Mouse (Mus musculus) E14TG2a.4 (cell line): Measurements from ENCODE around the gene Azi2.
A peak's percentile ranks its signal among the peaks of the same experiment; 100 is the strongest.

Source experiments
- H3K27me3 ChIP-seq: 2 replicates; pipeline ENCODE4 v1.6.1; 2014; ENCODE audit warnings: low read length, control low read depth; ENCODE audit not compliant: insufficient read depth
- H3K36me3 ChIP-seq: 2 replicates; pipeline ENCODE4 v1.6.1; 2014; ENCODE audit warnings: low read length, control low read depth; ENCODE audit not compliant: insufficient read depth
- H3K4me1 ChIP-seq: replicated peaks from 2 replicates; pipeline ENCODE4 v1.6.1; 2014; ENCODE audit warnings: low read depth, low read length, control low read depth
- H3K4me3 ChIP-seq: replicated peaks from 2 replicates; pipeline ENCODE4 v1.5.1; 2014; ENCODE audit warnings: mild to moderate bottlenecking, low read length
- H3K9me3 ChIP-seq: 2 replicates; pipeline ENCODE4 v1.6.1; 2014; ENCODE audit warnings: low read length, control low read depth
- CTCF ChIP-seq: conservative IDR thresholded peaks from 2 replicates; pipeline ENCODE4 v1.5.1; 2014; ENCODE audit warnings: low read length
- NANOG ChIP-seq: IDR thresholded peaks from 2 replicates; pipeline ENCODE4 v1.6.1; 2014; ENCODE audit warnings: borderline replicate concordance, low read length, mixed read lengths
- POU5F1 ChIP-seq: IDR thresholded peaks from 2 replicates; pipeline ENCODE4 v1.6.1; 2014; ENCODE audit warnings: low read length, borderline replicate concordance

The Azi2 gene

DNA sequence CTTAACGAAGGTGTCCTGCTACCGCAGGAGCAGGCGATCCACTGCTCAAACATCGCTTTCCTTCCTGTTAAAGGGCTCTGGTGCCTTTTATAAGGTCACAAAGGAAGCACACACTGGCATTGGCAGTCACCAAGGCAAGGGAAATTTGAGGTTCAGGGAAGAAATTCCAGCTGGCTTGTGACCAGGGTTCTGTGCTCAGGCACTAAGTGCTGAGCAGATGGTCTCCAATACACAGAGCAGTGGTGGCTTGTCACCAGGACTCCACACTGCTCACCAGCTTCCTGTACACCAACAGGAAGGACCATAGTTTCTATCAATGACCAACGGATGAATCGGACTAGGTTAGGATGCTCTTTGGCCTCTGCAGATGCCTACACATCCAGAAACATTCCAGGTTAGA lies 30.1 kb downstream of the Azi2 start:
- H3K36me3 ChIP-seq: peaks cover 14% of the 10 kb centered on the region; the same call in 1 of the 2 replicates
- no peak for TF ChIP-seq CTCF
- TF ChIP-seq NANOG: no peak
- TF ChIP-seq POU5F1: no peak
- no peaks in the 10 kb centered on the region for H3K27me3 ChIP-seq
- no peaks in the 10 kb centered on the region for H3K9me3 ChIP-seq
- H3K4me3 ChIP-seq: no peak overlapping the region
- no peaks in the 10 kb centered on the region for H3K4me1 ChIP-seq

DNA sequence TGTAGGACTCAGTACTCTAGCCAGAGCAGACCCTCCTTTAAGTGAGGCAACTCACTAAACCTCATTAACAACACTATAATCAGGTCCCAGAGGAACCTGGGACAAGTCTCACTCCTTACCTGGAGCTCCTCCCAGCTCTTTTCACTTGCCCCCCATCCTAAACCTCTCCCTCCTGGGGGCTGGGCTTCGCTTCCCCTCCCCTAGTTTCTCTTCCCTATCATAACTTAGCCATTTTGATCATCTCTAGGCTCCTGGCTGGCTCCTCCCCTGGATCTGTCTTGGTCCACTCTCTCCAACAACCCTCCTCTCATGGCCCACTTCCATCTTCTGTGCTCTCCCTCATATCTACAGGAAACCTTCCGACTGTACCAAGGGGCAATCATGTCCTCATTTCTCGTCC lies 31.0 kb downstream of the Azi2 start:
- Histone ChIP-seq H3K9me3 (no peaks in the 10 kb centered on the region), H3K4me1 (no peaks in the 10 kb centered on the region), H3K27me3 (no peaks in the 10 kb centered on the region), H3K4me3 (no peak overlapping the region), H3K36me3 (peaks cover 14% of the 10 kb centered on the region; the same call in 1 of the 2 replicates)
- TF ChIP-seq POU5F1 (no peak), CTCF (no peak), NANOG (no peak)

DNA sequence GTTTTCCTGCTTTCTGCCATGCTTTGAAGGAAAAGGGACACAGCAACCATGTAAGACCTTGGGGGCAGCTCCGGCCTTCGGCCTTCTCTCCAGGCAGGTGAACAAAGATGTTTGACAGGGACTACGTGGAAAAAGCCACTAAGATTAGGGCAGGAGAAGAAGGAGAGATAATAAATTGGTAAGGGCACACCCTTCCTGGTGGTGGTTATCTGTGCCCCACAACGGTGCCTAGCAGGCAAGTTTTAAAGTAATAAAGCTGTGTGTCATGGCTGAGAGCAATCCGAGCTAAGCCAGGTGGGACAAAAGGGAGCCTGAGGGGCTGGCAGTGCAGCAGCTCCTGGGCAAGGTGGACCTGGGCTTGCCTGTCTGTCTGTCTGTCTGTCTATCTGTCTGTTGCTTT lies 31.8 kb downstream of the Azi2 start:
- no peaks in the 10 kb centered on the region for H3K9me3 ChIP-seq
- TF ChIP-seq CTCF: no peak
- no peak for TF ChIP-seq POU5F1
- TF ChIP-seq NANOG: no peak
- no peaks in the 10 kb centered on the region for H3K27me3 ChIP-seq
- peaks cover 9% of the 10 kb centered on the region; the same call in 1 of the 2 replicates for H3K36me3 ChIP-seq
- no peak overlapping the region for H3K4me3 ChIP-seq
- H3K4me1 ChIP-seq: no peaks in the 10 kb centered on the region

DNA sequence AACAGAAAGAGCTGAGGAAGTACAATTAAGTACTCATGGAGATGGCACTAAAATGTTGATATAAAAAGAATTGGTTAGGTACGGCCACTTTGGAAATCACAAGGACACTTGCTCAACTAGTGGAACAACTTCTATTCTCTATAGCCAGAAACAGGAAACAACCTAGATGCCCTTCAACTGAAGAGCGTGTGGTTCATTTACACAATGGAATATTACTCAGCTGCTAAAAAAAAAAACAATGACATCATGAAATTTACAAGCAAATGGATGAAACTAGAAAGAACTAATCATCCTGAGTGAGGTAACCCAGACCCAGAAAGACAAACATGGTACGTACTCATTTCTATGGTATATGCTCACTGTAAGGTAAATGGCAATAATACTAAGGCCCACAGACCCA lies 33.1 kb downstream of the Azi2 start:
- TF ChIP-seq POU5F1 (no peak), CTCF (no peak), NANOG (no peak)

DNA sequence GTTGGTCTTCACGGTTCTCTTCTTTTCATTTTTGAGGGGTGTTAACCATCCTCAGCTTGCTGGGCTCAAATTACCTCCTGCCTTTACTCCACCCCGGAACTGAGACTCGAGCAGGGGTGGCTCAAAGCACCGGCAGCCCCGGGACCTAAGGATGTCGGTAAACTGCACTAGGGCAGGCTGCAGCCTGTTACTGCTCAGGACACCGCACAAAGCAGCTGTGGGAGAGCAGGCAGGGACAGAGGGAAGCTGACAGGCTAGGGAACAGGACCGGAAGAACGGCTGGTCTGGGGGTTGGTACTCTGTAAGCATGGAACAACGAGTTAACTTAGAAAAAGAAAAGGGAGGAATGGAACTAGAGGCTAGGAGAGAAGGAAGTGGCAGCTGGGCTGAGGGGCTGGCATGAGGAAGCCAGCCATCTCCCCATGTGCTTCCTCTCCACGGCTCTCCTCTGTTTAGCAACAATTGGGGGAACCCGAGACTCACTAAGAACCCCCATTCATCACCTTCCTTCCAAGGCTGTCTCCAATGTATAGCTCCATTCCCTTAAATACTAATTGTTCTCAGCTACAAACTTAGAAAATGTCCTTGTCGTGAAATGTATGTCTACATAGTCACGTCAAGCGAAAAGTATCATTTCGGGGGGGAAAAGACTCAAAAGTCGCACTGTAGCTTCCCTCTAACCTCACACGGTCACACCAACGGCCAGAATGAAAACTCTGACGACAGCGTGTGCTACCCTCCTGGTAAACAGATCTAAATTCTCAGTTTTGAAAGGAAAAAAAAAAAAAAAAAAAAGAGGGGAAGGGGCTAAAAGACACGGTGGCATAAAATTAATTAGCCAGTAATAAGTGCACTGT lies 42.5 kb downstream of the Azi2 start:
- peaks cover 6% of the 10 kb centered on the region for H3K4me1 ChIP-seq
- no peak overlapping the region for H3K4me3 ChIP-seq
- no peaks in the 10 kb centered on the region for H3K36me3 ChIP-seq
- TF ChIP-seq NANOG (no peak), POU5F1 (no peak), CTCF (no peak)
- no peaks in the 10 kb centered on the region for H3K9me3 ChIP-seq
- no peaks in the 10 kb centered on the region for H3K27me3 ChIP-seq

More for the DNA sequence above, 33.1 kb downstream of the Azi2 start:
- Histone ChIP-seq H3K4me1 (no peaks in the 10 kb centered on the region), H3K27me3 (no peaks in the 10 kb centered on the region), H3K4me3 (no peak overlapping the region), H3K9me3 (no peaks in the 10 kb centered on the region), H3K36me3 (peaks cover 4% of the 10 kb centered on the region; the same call in 1 of the 2 replicates)

DNA sequence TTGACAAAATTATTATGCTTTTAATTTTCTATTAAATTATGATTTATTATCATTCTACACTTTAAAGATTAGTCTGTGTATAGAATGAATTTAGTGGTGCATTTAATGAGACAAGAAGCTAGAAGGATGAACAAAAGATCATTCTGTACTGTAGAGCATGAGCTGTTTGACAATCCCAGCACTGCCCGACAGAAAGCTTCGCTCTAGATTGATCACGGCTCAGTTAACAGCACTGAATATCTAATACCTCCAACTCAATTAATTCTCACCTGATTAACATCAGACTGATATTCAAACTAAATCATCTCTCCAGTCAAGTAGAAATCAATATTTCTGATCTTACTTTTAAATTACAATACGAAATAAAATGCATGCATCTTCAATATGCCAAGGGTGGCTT lies 43.5 kb downstream of the Azi2 start:
- Histone ChIP-seq H3K4me1 (peaks cover 6% of the 10 kb centered on the region), H3K27me3 (no peaks in the 10 kb centered on the region), H3K4me3 (no peak overlapping the region), H3K36me3 (no peaks in the 10 kb centered on the region), H3K9me3 (no peaks in the 10 kb centered on the region)
- no peak for TF ChIP-seq CTCF
- TF ChIP-seq POU5F1: no peak
- TF ChIP-seq NANOG: no peak

DNA sequence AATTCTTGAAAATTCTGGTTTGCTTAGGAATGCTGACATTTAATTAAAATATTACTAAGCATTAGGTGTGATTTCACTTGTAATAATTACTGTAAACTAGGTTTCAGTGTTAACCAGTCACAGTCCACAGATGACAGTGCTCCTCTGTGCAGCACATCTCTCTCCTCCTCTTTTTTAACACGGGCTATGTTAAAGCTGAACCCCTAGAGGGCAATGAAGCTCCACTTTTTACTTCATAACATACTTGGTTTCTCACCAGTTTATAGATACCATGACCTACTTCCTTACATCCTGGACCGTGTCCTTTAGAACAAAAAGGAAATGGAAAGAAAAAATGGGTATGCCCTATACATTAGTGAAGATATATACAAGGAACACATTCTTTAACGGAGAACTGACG lies 59.1 kb downstream of the Azi2 start:
- Histone ChIP-seq H3K9me3 (no peaks in the 10 kb centered on the region), H3K4me1 (peaks cover 36% of the 10 kb centered on the region), H3K36me3 (no peaks in the 10 kb centered on the region), H3K4me3 (no peak overlapping the region), H3K27me3 (no peaks in the 10 kb centered on the region)
- TF ChIP-seq NANOG (no peak), CTCF (0 out of 2 replicates have a peak, but pooled peaks have one; percentile 6)

DNA sequence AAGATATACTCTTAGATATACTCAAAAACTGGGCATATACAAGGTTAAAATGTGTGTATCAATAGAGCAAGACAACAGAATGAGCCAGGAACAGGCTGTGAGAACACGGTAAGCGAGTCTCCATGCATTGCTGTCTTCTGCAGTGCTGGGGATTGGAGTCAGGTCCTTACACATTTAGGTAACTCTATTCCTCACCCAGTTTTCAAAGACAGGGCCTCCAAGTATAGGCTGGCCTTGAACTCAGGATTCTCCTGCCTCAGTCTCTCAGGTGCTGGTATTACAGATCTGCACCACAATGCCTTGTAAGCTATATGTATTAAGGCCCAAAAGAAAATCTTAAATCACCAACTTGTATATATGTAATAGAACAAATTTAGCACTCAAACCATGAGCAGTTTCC lies 60.2 kb downstream of the Azi2 start:
- peaks cover 36% of the 10 kb centered on the region for H3K4me1 ChIP-seq
- TF ChIP-seq CTCF (no peak), NANOG (no peak), POU5F1 (no peak)
- no peaks in the 10 kb centered on the region for H3K27me3 ChIP-seq
- no peak overlapping the region for H3K4me3 ChIP-seq
- no peaks in the 10 kb centered on the region for H3K9me3 ChIP-seq
- H3K36me3 ChIP-seq: no peaks in the 10 kb centered on the region

DNA sequence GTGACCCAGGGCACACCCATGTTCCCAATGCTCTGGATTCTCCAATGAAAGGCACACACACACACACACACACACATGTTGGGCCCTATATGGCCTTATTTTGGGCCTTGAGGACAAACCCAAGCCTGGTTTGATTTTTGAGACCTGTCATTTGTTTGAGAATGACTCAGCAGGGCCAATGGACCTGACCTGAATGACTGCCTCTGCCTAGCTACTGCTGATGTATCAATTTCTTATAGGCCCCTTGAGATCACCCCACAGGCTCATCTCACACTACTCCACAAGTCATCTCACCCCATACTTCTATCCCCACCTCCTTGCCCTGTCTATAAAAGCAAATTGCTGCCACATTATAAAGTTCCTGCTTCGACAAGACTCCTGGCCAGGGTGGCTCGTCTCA lies 61.5 kb downstream of the Azi2 start:
- Histone ChIP-seq H3K36me3 (no peaks in the 10 kb centered on the region), H3K27me3 (no peaks in the 10 kb centered on the region), H3K4me3 (no peak overlapping the region), H3K4me1 (peaks cover 36% of the 10 kb centered on the region), H3K9me3 (no peaks in the 10 kb centered on the region)
- no peak for TF ChIP-seq CTCF
- no peak for TF ChIP-seq NANOG
- TF ChIP-seq POU5F1: no peak
